Mouse (Mus musculus) olfactory bulb, adult 2 months (tissue): Measurements from ENCODE around the gene Cxcl17. TPM values are rescaled to one million over a fixed set of nuclear protein-coding genes. Genes with fewer than 3 reads are reported as not detected.
"Not testable (repeated sequence)": the region's sequence is repeated elsewhere in the genome, so short reads cannot be mapped to it uniquely, and the experiment has no call there.

Experiments
- H3K27ac ChIP-seq: fragments of 200-500 bp; 2 replicates; pipeline ENCODE4 v1.5.1; 2012; ENCODE audit warnings: low read depth, low read length; ENCODE audit not compliant: insufficient read depth
- H3K4me1 ChIP-seq: fragments of 200-500 bp; 2 replicates; pipeline ENCODE4 v1.6.1; 2012; ENCODE audit warnings: low read length; ENCODE audit not compliant: control insufficient read depth, insufficient read depth
- H3K4me3 ChIP-seq: fragments of 200-500 bp; 2 replicates; pipeline ENCODE4 v1.5.1; 2012; ENCODE audit warnings: mild to moderate bottlenecking, low read depth, low read length, moderate library complexity; ENCODE audit not compliant: insufficient read depth
- CTCF ChIP-seq: fragments of 200-500 bp; IDR thresholded peaks from 2 replicates; pipeline ENCODE4 v1.5.1; 2012; ENCODE audit warnings: low read depth, mild to moderate bottlenecking, low read length, moderate library complexity; ENCODE audit not compliant: insufficient read depth
- POLR2A ChIP-seq: fragments of 200-500 bp; IDR thresholded peaks from 2 replicates; pipeline ENCODE4 v1.6.1; 2012; ENCODE audit warnings: mild to moderate bottlenecking, low read depth, low read length, moderate library complexity; ENCODE audit not compliant: insufficient read depth
- WGBS: fragments of 180-500 bp; shearing (Covaris S2); methylation state at CpG from one replicate; pipeline ENCODE4 v1.1.7; 2018; 5-methylcytosine and 5-hydroxymethylcytosine counted together
- polyA plus RNA-seq: library from polyadenylated mRNA; stranded (reverse); fragments of >200 nt; gene quantifications from 2 replicates; pipeline ENCODE4 v1.2.4, GENCODE M21; 2012; ENCODE audit warnings: low replicate concordance; ENCODE audit not compliant: missing spikeins, insufficient read depth, insufficient read length

The Cxcl17 gene
- polyA plus RNA-seq, 1 experiment: not detected

- WGBS: 87% methylated on average over 5 of the region's 5 CpGs
- Histone ChIP-seq H3K4me3 (no peak overlapping the region), H3K27ac (no peak overlapping the region), H3K4me1 (peaks cover 8% of the 10 kb centered on the region; the same call in 1 of the 2 replicates)
- no peak for TF ChIP-seq CTCF
- TF ChIP-seq POLR2A: no peak
Observed at GRCm38 (mm10) chr7:25427144-25427543, 14.5 kb upstream of the Cxcl17 start.

GRCm38 (mm10) chr7:25426380-25426779, 13.7 kb upstream of the Cxcl17 start:
- H3K27ac ChIP-seq, H3K4me3 ChIP-seq: not testable (repeated sequence)
- WGBS: 97% methylated on average over 4 of the region's 4 CpGs
- peaks cover 13% of the 10 kb centered on the region; the same call in 1 of the 2 replicates for H3K4me1 ChIP-seq

DNA sequence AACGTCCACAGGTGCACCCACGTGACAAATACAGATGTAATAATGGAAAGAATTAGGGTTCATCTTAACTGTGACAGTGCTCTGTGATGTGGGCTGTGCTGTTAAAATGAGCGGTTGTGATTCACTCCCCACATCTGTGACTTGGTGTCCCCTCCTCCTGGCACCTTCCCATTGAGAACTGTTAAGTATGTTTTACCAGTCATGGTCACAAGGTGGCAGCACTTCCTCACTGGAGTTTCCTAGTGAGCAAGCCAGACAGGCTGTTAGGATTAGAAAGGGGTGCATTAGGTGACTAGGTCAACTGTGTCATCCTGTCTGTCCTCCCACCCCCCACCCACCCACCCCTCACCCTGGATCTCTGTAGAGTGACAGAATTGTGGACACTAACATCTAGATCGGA, 11.7 kb upstream of the Cxcl17 start:
- peaks cover 13% of the 10 kb centered on the region; the same call in 1 of the 2 replicates for H3K4me1 ChIP-seq
- no peak overlapping the region for H3K4me3 ChIP-seq
- TF ChIP-seq POLR2A (no peak), CTCF (no peak)
- no peak overlapping the region for H3K27ac ChIP-seq
- WGBS: 30% methylated on average over 4 of the region's 4 CpGs

GRCm38 (mm10) chr7:25422286-25422841, 9.7 kb upstream of the Cxcl17 start:
- no peak overlapping the region for H3K4me3 ChIP-seq
- WGBS: 55% methylated on average over 16 of the region's 16 CpGs
- no peak for TF ChIP-seq POLR2A
- no peak for TF ChIP-seq CTCF
- H3K27ac ChIP-seq: no peak overlapping the region
- peaks cover 13% of the 10 kb centered on the region; the same call in 1 of the 2 replicates for H3K4me1 ChIP-seq

GRCm38 (mm10) chr7:25419943-25420342, 7.3 kb upstream of the Cxcl17 start:
- no peak overlapping the region for H3K4me3 ChIP-seq
- no peak overlapping the region for H3K27ac ChIP-seq
- peaks cover 13% of the 10 kb centered on the region; the same call in 1 of the 2 replicates for H3K4me1 ChIP-seq
- TF ChIP-seq POLR2A (no peak), CTCF (no peak)
- 90% methylated on average over 4 of the region's 4 CpGs for WGBS

DNA sequence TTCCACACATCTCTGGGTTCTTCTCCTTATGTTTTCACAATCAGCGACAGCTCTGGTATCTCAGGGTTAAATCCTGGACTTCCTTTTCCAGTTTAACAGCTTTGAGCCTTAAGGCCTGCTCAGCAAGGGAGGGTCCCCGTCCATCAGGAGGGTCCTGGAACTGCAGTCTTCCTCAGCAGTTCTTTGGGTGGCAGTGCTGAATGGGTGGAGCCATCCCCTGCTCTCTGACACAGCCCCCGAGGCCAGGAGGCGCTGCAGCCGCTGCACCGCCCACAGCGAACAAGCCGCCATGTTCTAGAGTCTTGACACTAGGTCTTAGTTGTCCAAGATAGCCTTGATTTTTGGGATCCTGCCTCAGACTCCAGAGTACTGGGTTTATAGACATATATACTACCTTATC, 6.8 kb upstream of the Cxcl17 start:
- no peak overlapping the region for H3K4me3 ChIP-seq
- peaks cover 13% of the 10 kb centered on the region; the same call in 1 of the 2 replicates for H3K4me1 ChIP-seq
- no peak overlapping the region for H3K27ac ChIP-seq
- 84% methylated on average over 8 of the region's 8 CpGs for WGBS
- TF ChIP-seq CTCF (no peak), POLR2A (no peak)

DNA sequence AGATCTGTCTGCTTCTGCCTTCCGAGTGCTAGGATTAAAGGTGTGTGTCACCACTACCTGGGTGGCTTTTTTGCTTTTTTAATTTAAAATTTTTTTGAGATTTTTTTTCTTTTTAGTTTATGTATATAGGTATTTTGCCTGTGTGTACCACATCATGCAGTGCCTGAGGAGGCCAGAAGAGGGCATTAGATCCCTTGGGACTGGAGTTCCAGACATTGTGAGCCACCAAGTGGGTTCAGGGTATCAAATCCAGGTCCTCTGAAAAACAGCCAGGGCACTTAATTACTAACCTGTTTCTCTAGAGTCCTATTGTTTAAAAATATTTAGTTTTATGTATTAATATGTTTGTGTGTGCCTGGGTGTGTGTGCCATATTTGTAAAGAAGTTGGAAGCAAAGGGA, 4.9 kb upstream of the Cxcl17 start:
- 92% methylated on average over 1 of the region's 1 CpGs for WGBS
- TF ChIP-seq CTCF: no peak
- TF ChIP-seq POLR2A: no peak
- no peak overlapping the region for H3K27ac ChIP-seq

DNA sequence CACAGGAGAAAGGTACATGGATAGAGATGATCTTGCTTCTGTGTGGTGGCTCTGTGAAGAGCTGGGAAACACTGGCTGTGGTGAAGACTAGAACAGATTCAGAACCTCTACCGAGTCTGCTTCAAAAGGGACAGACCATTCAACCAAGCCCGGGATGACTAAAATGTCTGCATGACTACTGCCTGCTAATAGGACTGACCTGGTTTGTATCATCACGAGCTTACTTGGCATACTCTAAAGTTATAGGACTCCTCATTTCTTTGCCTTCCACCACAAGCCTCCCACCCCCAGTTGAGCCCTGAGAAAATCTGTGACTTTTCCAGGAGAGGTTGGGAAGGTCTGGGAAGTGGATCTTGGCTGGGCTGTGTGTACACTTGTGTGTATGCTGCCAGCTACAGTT, 825 bp downstream of the Cxcl17 start:
- 79% methylated on average over 3 of the region's 3 CpGs for WGBS
- H3K27ac ChIP-seq: no peak overlapping the region
- no peaks in the 10 kb centered on the region for H3K4me1 ChIP-seq
- H3K4me3 ChIP-seq: no peak overlapping the region
- TF ChIP-seq CTCF (no peak), POLR2A (no peak)

More for the DNA sequence above, 4.9 kb upstream of the Cxcl17 start:
- Histone ChIP-seq H3K4me1 (peaks cover 10% of the 10 kb centered on the region; the same call in 1 of the 2 replicates), H3K4me3 (no peak overlapping the region)

GRCm38 (mm10) chr7:25410969-25411615, 1.6 kb downstream of the Cxcl17 start:
- 97% methylated on average over 1 of the region's 1 CpGs for WGBS
- Histone ChIP-seq H3K4me1 (no peaks in the 10 kb centered on the region), H3K27ac (no peak overlapping the region), H3K4me3 (no peak overlapping the region)
- TF ChIP-seq POLR2A (no peak), CTCF (no peak)
